Mouse (Mus musculus): ENCODE results near the gene Hcrtr2. TPM values are rescaled to one million over a fixed set of nuclear protein-coding genes. Genes with fewer than 3 reads are reported as not detected.
A peak's percentile ranks its signal among the peaks of the same experiment; 100 is the strongest.

Hcrtr2 gene
- 0.14 and 0.20 TPM in 2 replicates for polyA plus RNA-seq (2015; fragmentation: Nextera tagmentation; extraction: Ambion mirVana)

DNA sequence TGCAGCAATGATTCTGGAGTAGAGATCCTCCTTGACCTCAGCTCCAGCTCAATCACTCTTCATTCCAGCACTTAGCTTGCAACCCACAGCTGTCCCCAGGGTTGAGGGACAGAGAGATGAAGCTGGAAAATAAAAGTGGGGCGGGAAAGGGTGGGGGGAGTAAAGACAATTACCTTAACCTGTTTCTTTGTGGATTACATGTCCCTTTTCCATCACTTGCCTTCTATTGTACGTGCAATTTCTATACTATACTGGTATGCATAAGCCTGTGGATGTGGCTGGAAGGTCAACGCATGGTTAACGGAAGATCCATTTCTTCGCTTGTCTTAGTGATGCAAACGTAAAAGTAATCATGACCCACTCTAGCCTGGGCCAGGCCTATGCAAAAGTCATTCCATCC, at the start of gene Hcrtr2:
Gene Hcrtr2 (minus strand): TSS at position 101 of the 400 bp plus-strand sequence.
- WGBS, result 75% methylated on average over 6 of the region's 6 CpGs
- H3K36me3 ChIP-seq (ENCODE audit: insufficient read depth, low read length), result no peaks in the 10 kb centered on the region
- no peak within 1 kb of the TSS for H3K27ac ChIP-seq (ENCODE audit: low read length)
- peak within 1 kb of the TSS; percentile 64 for H3K4me2 ChIP-seq (replicated peaks; ENCODE audit: low read depth, low read length)
- no peak within 1 kb of the TSS; the same call in 1 of the 2 replicates for H3K9ac ChIP-seq (replicated peaks; ENCODE audit: low read length)
- H3K4me3 ChIP-seq (ENCODE audit: low read length), result peak within 1 kb of the TSS; percentile 43
- H3K9me3 ChIP-seq (ENCODE audit: low read length), result no peaks in the 10 kb centered on the region
- H3K27me3 ChIP-seq (ENCODE audit: insufficient read depth, low read length), result peaks cover 30% of the 10 kb centered on the region
- no peak for ATAC-seq (ENCODE audit: low FRiP score, low TSS enrichment)
- peaks cover 9% of the 10 kb centered on the region; the same call in 1 of the 2 replicates for H3K4me1 ChIP-seq (ENCODE audit: insufficient read depth, low read length)

GRCm38 (mm10) chr9:76364874-76365273, 41.2 kb upstream of the Hcrtr2 start:
- Histone ChIP-seq H3K9me3 (ENCODE audit: low read length) (no peaks in the 10 kb centered on the region), H3K36me3 (ENCODE audit: insufficient read depth, low read length) (no peaks in the 10 kb centered on the region), H3K9ac (replicated peaks; ENCODE audit: low read length) (no peak overlapping the region), H3K4me3 (ENCODE audit: low read length) (no peak overlapping the region), H3K27me3 (ENCODE audit: insufficient read depth, low read length) (no peaks in the 10 kb centered on the region), H3K27ac (ENCODE audit: low read length) (no peak overlapping the region), H3K4me2 (replicated peaks; ENCODE audit: low read depth, low read length) (no peak overlapping the region), H3K4me1 (ENCODE audit: insufficient read depth, low read length) (peaks cover 3% of the 10 kb centered on the region; the same call in 1 of the 2 replicates)
- ATAC-seq (ENCODE audit: low FRiP score, low TSS enrichment), result no peak
- 81% methylated on average over 6 of the region's 6 CpGs for WGBS

GRCm38 (mm10) chr9:76360374-76360773, 36.7 kb upstream of the Hcrtr2 start:
- H3K36me3 ChIP-seq (ENCODE audit: insufficient read depth, low read length), result no peaks in the 10 kb centered on the region
- ATAC-seq (ENCODE audit: low FRiP score, low TSS enrichment), result peak; percentile 61; the same call in 1 of the 2 replicates

GRCm38 (mm10) chr9:76352346-76352745, 28.7 kb upstream of the Hcrtr2 start:
- Histone ChIP-seq H3K36me3 (ENCODE audit: insufficient read depth, low read length) (no peaks in the 10 kb centered on the region), H3K4me3 (ENCODE audit: low read length) (no peak overlapping the region), H3K9me3 (ENCODE audit: low read length) (no peaks in the 10 kb centered on the region), H3K9ac (replicated peaks; ENCODE audit: low read length) (no peak overlapping the region), H3K4me2 (replicated peaks; ENCODE audit: low read depth, low read length) (no peak overlapping the region), H3K27ac (ENCODE audit: low read length) (no peak overlapping the region), H3K4me1 (ENCODE audit: insufficient read depth, low read length) (no peaks in the 10 kb centered on the region), H3K27me3 (ENCODE audit: insufficient read depth, low read length) (no peaks in the 10 kb centered on the region)
- WGBS, result 67% methylated on average over 3 of the region's 3 CpGs
- ATAC-seq (ENCODE audit: low FRiP score, low TSS enrichment), result no peak

More at GRCm38 (mm10) chr9:76360374-76360773, 36.7 kb upstream of the Hcrtr2 start:
- Histone ChIP-seq H3K4me2 (replicated peaks; ENCODE audit: low read depth, low read length) (no peak overlapping the region), H3K4me1 (ENCODE audit: insufficient read depth, low read length) (peaks cover 3% of the 10 kb centered on the region; the same call in 1 of the 2 replicates), H3K9me3 (ENCODE audit: low read length) (no peaks in the 10 kb centered on the region), H3K9ac (replicated peaks; ENCODE audit: low read length) (no peak overlapping the region), H3K4me3 (ENCODE audit: low read length) (no peak overlapping the region), H3K27me3 (ENCODE audit: insufficient read depth, low read length) (no peaks in the 10 kb centered on the region), H3K27ac (ENCODE audit: low read length) (no peak overlapping the region)

- Histone ChIP-seq H3K4me3 (ENCODE audit: low read length) (no peak overlapping the region), H3K27ac (ENCODE audit: low read length) (no peak overlapping the region), H3K36me3 (ENCODE audit: insufficient read depth, low read length) (no peaks in the 10 kb centered on the region), H3K4me1 (ENCODE audit: insufficient read depth, low read length) (no peaks in the 10 kb centered on the region), H3K27me3 (ENCODE audit: insufficient read depth, low read length) (no peaks in the 10 kb centered on the region), H3K9me3 (ENCODE audit: low read length) (no peaks in the 10 kb centered on the region), H3K4me2 (replicated peaks; ENCODE audit: low read depth, low read length) (no peak overlapping the region), H3K9ac (replicated peaks; ENCODE audit: low read length) (no peak overlapping the region)
- 74% methylated on average over 1 of the region's 1 CpGs for WGBS
- no peak for ATAC-seq (ENCODE audit: low FRiP score, low TSS enrichment)
Measured at GRCm38 (mm10) chr9:76347298-76347697, 23.6 kb upstream of the Hcrtr2 start.

- no peaks in the 10 kb centered on the region for H3K4me1 ChIP-seq (ENCODE audit: insufficient read depth, low read length)
- H3K27me3 ChIP-seq (ENCODE audit: insufficient read depth, low read length), result no peaks in the 10 kb centered on the region
- H3K9me3 ChIP-seq (ENCODE audit: low read length), result no peaks in the 10 kb centered on the region
- no peak overlapping the region for H3K9ac ChIP-seq (replicated peaks; ENCODE audit: low read length)
- H3K36me3 ChIP-seq (ENCODE audit: insufficient read depth, low read length), result no peaks in the 10 kb centered on the region
- ATAC-seq (ENCODE audit: low FRiP score, low TSS enrichment), result no peak
- WGBS, result 91% methylated on average over 1 of the region's 1 CpGs
- H3K4me3 ChIP-seq (ENCODE audit: low read length), result no peak overlapping the region
- H3K4me2 ChIP-seq (replicated peaks; ENCODE audit: low read depth, low read length), result no peak overlapping the region
- H3K27ac ChIP-seq (ENCODE audit: low read length), result no peak overlapping the region
Measured at GRCm38 (mm10) chr9:76331081-76331480, 7.4 kb upstream of the Hcrtr2 start.

DNA sequence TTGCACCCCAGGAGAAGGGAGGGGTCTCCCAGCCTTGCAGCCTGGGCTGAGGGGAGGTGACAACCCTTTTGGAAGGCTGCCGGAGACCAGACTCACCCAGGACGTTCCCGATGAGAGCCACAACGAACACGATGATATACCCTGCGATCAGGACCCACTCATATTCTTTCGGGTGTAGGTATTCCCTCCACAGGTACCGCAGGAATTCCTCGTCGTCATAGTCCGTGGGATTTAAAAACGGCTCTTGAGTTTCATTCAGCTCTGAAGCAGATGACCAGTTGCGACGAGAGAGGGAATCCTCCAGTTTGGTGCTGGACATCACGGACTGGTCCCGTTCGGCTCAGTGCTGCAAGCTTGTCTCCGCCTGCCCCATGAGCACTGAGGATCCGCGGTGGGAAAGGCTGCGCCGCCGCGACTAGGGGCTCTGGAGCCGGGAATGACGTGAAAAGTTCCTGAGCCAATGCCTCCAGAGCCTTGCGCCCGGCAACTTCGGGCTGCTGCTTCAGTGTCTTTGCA, 412 bp downstream of the Hcrtr2 start:
- WGBS, result 2% methylated on average over 29 of the region's 29 CpGs
- peaks cover 9% of the 10 kb centered on the region; the same call in 1 of the 2 replicates for H3K4me1 ChIP-seq (ENCODE audit: insufficient read depth, low read length)
- no peaks in the 10 kb centered on the region for H3K9me3 ChIP-seq (ENCODE audit: low read length)
- peak overlapping the region; percentile 64 for H3K4me2 ChIP-seq (replicated peaks; ENCODE audit: low read depth, low read length)
- ATAC-seq (ENCODE audit: low FRiP score, low TSS enrichment), result peak; percentile 65
- H3K27ac ChIP-seq (ENCODE audit: low read length), result no peak overlapping the region
- H3K9ac ChIP-seq (replicated peaks; ENCODE audit: low read length), result no peak overlapping the region; the same call in 1 of the 2 replicates
- no peaks in the 10 kb centered on the region for H3K36me3 ChIP-seq (ENCODE audit: insufficient read depth, low read length)
- H3K4me3 ChIP-seq (ENCODE audit: low read length), result peak overlapping the region; percentile 43
- peaks cover 30% of the 10 kb centered on the region for H3K27me3 ChIP-seq (ENCODE audit: insufficient read depth, low read length)

GRCm38 (mm10) chr9:76322122-76323052, 1.3 kb downstream of the Hcrtr2 start:
- ATAC-seq (ENCODE audit: low FRiP score, low TSS enrichment), result peak; percentile 12; the same call in 1 of the 2 replicates

GRCm38 (mm10) chr9:76321589-76321988, 2.1 kb downstream of the Hcrtr2 start:
- ATAC-seq (ENCODE audit: low FRiP score, low TSS enrichment), result no peak
- 87% methylated on average over 4 of the region's 4 CpGs for WGBS
- Histone ChIP-seq H3K27me3 (ENCODE audit: insufficient read depth, low read length) (peaks cover 30% of the 10 kb centered on the region), H3K36me3 (ENCODE audit: insufficient read depth, low read length) (no peaks in the 10 kb centered on the region), H3K4me2 (replicated peaks; ENCODE audit: low read depth, low read length) (no peak overlapping the region), H3K9me3 (ENCODE audit: low read length) (no peaks in the 10 kb centered on the region), H3K27ac (ENCODE audit: low read length) (no peak overlapping the region), H3K4me3 (ENCODE audit: low read length) (no peak overlapping the region), H3K9ac (replicated peaks; ENCODE audit: low read length) (no peak overlapping the region), H3K4me1 (ENCODE audit: insufficient read depth, low read length) (peaks cover 9% of the 10 kb centered on the region; the same call in 1 of the 2 replicates)

More at GRCm38 (mm10) chr9:76322122-76323052, 1.3 kb downstream of the Hcrtr2 start:
- H3K36me3 ChIP-seq (ENCODE audit: insufficient read depth, low read length), result no peaks in the 10 kb centered on the region
- H3K4me1 ChIP-seq (ENCODE audit: insufficient read depth, low read length), result peaks cover 9% of the 10 kb centered on the region; the same call in 1 of the 2 replicates
- no peak overlapping the region for H3K9ac ChIP-seq (replicated peaks; ENCODE audit: low read length)
- no peak overlapping the region for H3K27ac ChIP-seq (ENCODE audit: low read length)
- no peaks in the 10 kb centered on the region for H3K9me3 ChIP-seq (ENCODE audit: low read length)
- H3K4me2 ChIP-seq (replicated peaks; ENCODE audit: low read depth, low read length), result peak overlapping the region; percentile 64
- peak overlapping the region; percentile 43 for H3K4me3 ChIP-seq (ENCODE audit: low read length)
- peaks cover 30% of the 10 kb centered on the region for H3K27me3 ChIP-seq (ENCODE audit: insufficient read depth, low read length)
- WGBS, result 6% methylated on average over 24 of the region's 24 CpGs

Data from kidney, embryonic 16.5 days (tissue).